Mouse (Mus musculus): ENCODE results near the gene Pla2g10. TPM values are rescaled to one million over a fixed set of nuclear protein-coding genes. Genes with fewer than 3 reads are reported as not detected.
"Not testable (repeated sequence)": the region's sequence is repeated elsewhere in the genome, so short reads cannot be mapped to it uniquely, and the experiment has no call there.

The Pla2g10 gene
- 0.51 TPM in 1 of 2 replicates, not detected in the other for polyA plus RNA-seq (2015; fragmentation: Nextera tagmentation; extraction: Ambion mirVana)

- Histone ChIP-seq H3K9me3 (ENCODE audit: control insufficient read depth, low read length) (no peaks in the 10 kb centered on the region), H3K27me3 (replicated peaks; ENCODE audit: control insufficient read depth, insufficient read depth, low read length) (no peaks in the 10 kb centered on the region), H3K4me1 (ENCODE audit: control insufficient read depth, insufficient read depth, low read depth, low read length) (no peaks in the 10 kb centered on the region; the same call in 1 of the 2 replicates), H3K27ac (ENCODE audit: low read depth, low read length) (no peak within 1 kb of the TSS), H3K36me3 (ENCODE audit: control insufficient read depth, insufficient read depth, low read length) (no peaks in the 10 kb centered on the region), H3K9ac (ENCODE audit: low read depth, low read length) (no peak within 1 kb of the TSS), H3K4me3 (ENCODE audit: low read length) (no peak within 1 kb of the TSS), H3K4me2 (ENCODE audit: low read length) (peak within 1 kb of the TSS; percentile 30)
- WGBS, result 14% methylated on average over 26 of the region's 26 CpGs
- ATAC-seq, result no peak
Observed at GRCm38 (mm10) chr16:13730285-13731255, at the start of gene Pla2g10. Gene Pla2g10 (minus strand): TSS chr16:13730983.

- not testable (repeated sequence) for H3K4me3 ChIP-seq (ENCODE audit: low read length); H3K36me3 ChIP-seq (ENCODE audit: control insufficient read depth, insufficient read depth, low read length); H3K27me3 ChIP-seq (replicated peaks; ENCODE audit: control insufficient read depth, insufficient read depth, low read length); H3K4me1 ChIP-seq (ENCODE audit: control insufficient read depth, insufficient read depth, low read depth, low read length); ATAC-seq; H3K27ac ChIP-seq (ENCODE audit: low read depth, low read length); H3K9ac ChIP-seq (ENCODE audit: low read depth, low read length); H3K9me3 ChIP-seq (ENCODE audit: control insufficient read depth, low read length); H3K4me2 ChIP-seq (ENCODE audit: low read length)
- 89% methylated on average over 3 of the region's 3 CpGs for WGBS
Observed at GRCm38 (mm10) chr16:13774651-13775050, 43.9 kb upstream of the Pla2g10 start.

GRCm38 (mm10) chr16:13774011-13774410 is 43.2 kb upstream of the Pla2g10 start:
- not testable (repeated sequence) for ATAC-seq; H3K27ac ChIP-seq (ENCODE audit: low read depth, low read length); H3K9ac ChIP-seq (ENCODE audit: low read depth, low read length); H3K4me1 ChIP-seq (ENCODE audit: control insufficient read depth, insufficient read depth, low read depth, low read length); H3K27me3 ChIP-seq (replicated peaks; ENCODE audit: control insufficient read depth, insufficient read depth, low read length); H3K4me2 ChIP-seq (ENCODE audit: low read length); H3K4me3 ChIP-seq (ENCODE audit: low read length); H3K9me3 ChIP-seq (ENCODE audit: control insufficient read depth, low read length); H3K36me3 ChIP-seq (ENCODE audit: control insufficient read depth, insufficient read depth, low read length)
- WGBS, result 84% methylated on average over 2 of the region's 2 CpGs

GRCm38 (mm10) chr16:13772051-13772450 is 41.3 kb upstream of the Pla2g10 start:
- not testable (repeated sequence) for H3K4me3 ChIP-seq (ENCODE audit: low read length); H3K4me2 ChIP-seq (ENCODE audit: low read length); H3K9me3 ChIP-seq (ENCODE audit: control insufficient read depth, low read length); ATAC-seq; H3K27ac ChIP-seq (ENCODE audit: low read depth, low read length); H3K27me3 ChIP-seq (replicated peaks; ENCODE audit: control insufficient read depth, insufficient read depth, low read length); H3K9ac ChIP-seq (ENCODE audit: low read depth, low read length); H3K36me3 ChIP-seq (ENCODE audit: control insufficient read depth, insufficient read depth, low read length); H3K4me1 ChIP-seq (ENCODE audit: control insufficient read depth, insufficient read depth, low read depth, low read length)
- 89% methylated on average over 5 of the region's 5 CpGs for WGBS

GRCm38 (mm10) chr16:13771603-13772002 is 40.8 kb upstream of the Pla2g10 start:
- not testable (repeated sequence) for H3K4me2 ChIP-seq (ENCODE audit: low read length); H3K4me1 ChIP-seq (ENCODE audit: control insufficient read depth, insufficient read depth, low read depth, low read length)

GRCm38 (mm10) chr16:13766367-13766766 is 35.6 kb upstream of the Pla2g10 start:
- no peak for ATAC-seq
- Histone ChIP-seq H3K9me3 (ENCODE audit: control insufficient read depth, low read length) (no peaks in the 10 kb centered on the region), H3K4me2 (ENCODE audit: low read length) (no peak overlapping the region), H3K4me1 (ENCODE audit: control insufficient read depth, insufficient read depth, low read depth, low read length) (no peaks in the 10 kb centered on the region), H3K9ac (ENCODE audit: low read depth, low read length) (no peak overlapping the region), H3K27me3 (replicated peaks; ENCODE audit: control insufficient read depth, insufficient read depth, low read length) (no peaks in the 10 kb centered on the region), H3K4me3 (ENCODE audit: low read length) (no peak overlapping the region), H3K36me3 (ENCODE audit: control insufficient read depth, insufficient read depth, low read length) (no peaks in the 10 kb centered on the region), H3K27ac (ENCODE audit: low read depth, low read length) (no peak overlapping the region)

More at GRCm38 (mm10) chr16:13771603-13772002, 40.8 kb upstream of the Pla2g10 start:
- WGBS, result 77% methylated on average over 4 of the region's 4 CpGs
- H3K27ac ChIP-seq (ENCODE audit: low read depth, low read length); H3K36me3 ChIP-seq (ENCODE audit: control insufficient read depth, insufficient read depth, low read length); H3K4me3 ChIP-seq (ENCODE audit: low read length); H3K27me3 ChIP-seq (replicated peaks; ENCODE audit: control insufficient read depth, insufficient read depth, low read length); ATAC-seq; H3K9me3 ChIP-seq (ENCODE audit: control insufficient read depth, low read length); H3K9ac ChIP-seq (ENCODE audit: low read depth, low read length): not testable (repeated sequence)

- Histone ChIP-seq H3K4me3 (ENCODE audit: low read length) (no peak overlapping the region), H3K4me2 (ENCODE audit: low read length) (no peak overlapping the region), H3K9ac (ENCODE audit: low read depth, low read length) (no peak overlapping the region), H3K9me3 (ENCODE audit: control insufficient read depth, low read length) (no peaks in the 10 kb centered on the region), H3K27ac (ENCODE audit: low read depth, low read length) (no peak overlapping the region), H3K27me3 (replicated peaks; ENCODE audit: control insufficient read depth, insufficient read depth, low read length) (no peaks in the 10 kb centered on the region), H3K4me1 (ENCODE audit: control insufficient read depth, insufficient read depth, low read depth, low read length) (no peaks in the 10 kb centered on the region), H3K36me3 (ENCODE audit: control insufficient read depth, insufficient read depth, low read length) (no peaks in the 10 kb centered on the region)
- WGBS, result 76% methylated on average over 3 of the region's 3 CpGs
- ATAC-seq, result no peak
Observed at GRCm38 (mm10) chr16:13764519-13764918, 33.7 kb upstream of the Pla2g10 start.

- not testable (repeated sequence) for H3K4me2 ChIP-seq (ENCODE audit: low read length); H3K27me3 ChIP-seq (replicated peaks; ENCODE audit: control insufficient read depth, insufficient read depth, low read length); H3K9ac ChIP-seq (ENCODE audit: low read depth, low read length); ATAC-seq; H3K9me3 ChIP-seq (ENCODE audit: control insufficient read depth, low read length); H3K4me1 ChIP-seq (ENCODE audit: control insufficient read depth, insufficient read depth, low read depth, low read length); H3K36me3 ChIP-seq (ENCODE audit: control insufficient read depth, insufficient read depth, low read length); H3K27ac ChIP-seq (ENCODE audit: low read depth, low read length); H3K4me3 ChIP-seq (ENCODE audit: low read length)
- 94% methylated on average over 1 of the region's 1 CpGs for WGBS
Observed at GRCm38 (mm10) chr16:13762807-13763206, 32.0 kb upstream of the Pla2g10 start.

GRCm38 (mm10) chr16:13757823-13758222 is 27.0 kb upstream of the Pla2g10 start:
- WGBS, result 97% methylated on average over 2 of the region's 2 CpGs
- Histone ChIP-seq H3K27me3 (replicated peaks; ENCODE audit: control insufficient read depth, insufficient read depth, low read length) (no peaks in the 10 kb centered on the region), H3K4me1 (ENCODE audit: control insufficient read depth, insufficient read depth, low read depth, low read length) (peaks cover 6% of the 10 kb centered on the region), H3K4me2 (ENCODE audit: low read length) (no peak overlapping the region), H3K27ac (ENCODE audit: low read depth, low read length) (no peak overlapping the region), H3K9ac (ENCODE audit: low read depth, low read length) (no peak overlapping the region), H3K36me3 (ENCODE audit: control insufficient read depth, insufficient read depth, low read length) (no peaks in the 10 kb centered on the region), H3K9me3 (ENCODE audit: control insufficient read depth, low read length) (no peaks in the 10 kb centered on the region), H3K4me3 (ENCODE audit: low read length) (no peak overlapping the region)
- ATAC-seq, result no peak
